Mouse (Mus musculus) thymus, postnatal 36 days (tissue): ENCODE measurements around the gene Amy2a2.
"Not testable (repeated sequence)": the region's sequence is repeated elsewhere in the genome, so short reads cannot be mapped to it uniquely, and the experiment has no call there.

Experiments used
- DNase-seq, 2 experiments: peaks; one replicate each; pipeline ENCODE4 v3.0.0; 2022; ENCODE audit warnings: mixed read lengths in 2 of 2

The Amy2a2 gene

DNA sequence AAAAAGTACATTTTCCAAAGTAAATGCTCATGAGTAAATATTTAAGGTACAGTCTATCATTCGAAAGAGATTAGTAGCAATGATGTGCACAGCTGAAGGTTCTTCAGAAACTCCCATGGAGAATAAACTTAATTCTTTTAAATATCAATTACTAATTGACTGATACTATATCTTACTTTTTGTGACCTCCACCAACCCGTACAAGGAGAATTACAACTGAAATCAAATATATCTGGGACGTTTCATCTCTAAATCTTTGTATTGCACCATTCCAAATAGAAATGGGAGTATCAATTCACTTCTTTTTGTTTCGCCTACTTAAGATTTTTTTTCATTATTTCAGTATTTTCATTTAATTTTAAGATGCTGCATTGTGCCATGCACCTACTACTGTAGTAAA lies at the start of gene Amy2a2:
TSS of gene Amy2a2 (minus strand) at position 101 of the 400 bp plus-strand sequence.
- DNase-seq: not testable (repeated sequence)

DNA sequence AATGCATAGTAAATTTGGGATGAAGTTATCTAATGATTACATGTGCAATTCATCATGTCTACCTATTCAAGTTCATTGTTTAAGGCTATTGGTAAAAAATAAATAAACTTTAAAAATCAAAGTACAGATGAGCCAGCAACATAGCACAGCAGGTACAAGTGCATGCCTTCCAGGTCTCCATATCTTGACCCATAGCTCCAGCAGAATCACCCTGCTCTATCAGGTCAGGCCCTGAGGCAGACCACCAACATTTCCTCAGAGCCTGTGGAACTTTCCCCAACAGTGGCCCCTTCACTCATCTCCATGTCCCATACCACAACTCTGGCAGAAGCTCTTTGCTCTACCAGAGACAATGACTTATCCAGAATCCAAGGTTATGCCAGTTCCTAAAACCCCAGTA lies 11.0 kb downstream of the Amy2a2 start:
- DNase-seq: not testable (repeated sequence)

DNA sequence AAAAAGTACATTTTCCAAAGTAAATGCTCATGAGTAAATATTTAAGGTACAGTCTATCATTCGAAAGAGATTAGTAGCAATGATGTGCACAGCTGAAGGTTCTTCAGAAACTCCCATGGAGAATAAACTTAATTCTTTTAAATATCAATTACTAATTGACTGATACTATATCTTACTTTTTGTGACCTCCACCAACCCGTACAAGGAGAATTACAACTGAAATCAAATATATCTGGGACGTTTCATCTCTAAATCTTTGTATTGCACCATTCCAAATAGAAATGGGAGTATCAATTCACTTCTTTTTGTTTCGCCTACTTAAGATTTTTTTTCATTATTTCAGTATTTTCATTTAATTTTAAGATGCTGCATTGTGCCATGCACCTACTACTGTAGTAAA lies 32.5 kb downstream of the Amy2a2 start, which contains the start of gene Amy2a3:
TSS of gene Amy2a3 (minus strand) at position 101 of the 400 bp plus-strand sequence.
- not testable (repeated sequence) for DNase-seq

DNA sequence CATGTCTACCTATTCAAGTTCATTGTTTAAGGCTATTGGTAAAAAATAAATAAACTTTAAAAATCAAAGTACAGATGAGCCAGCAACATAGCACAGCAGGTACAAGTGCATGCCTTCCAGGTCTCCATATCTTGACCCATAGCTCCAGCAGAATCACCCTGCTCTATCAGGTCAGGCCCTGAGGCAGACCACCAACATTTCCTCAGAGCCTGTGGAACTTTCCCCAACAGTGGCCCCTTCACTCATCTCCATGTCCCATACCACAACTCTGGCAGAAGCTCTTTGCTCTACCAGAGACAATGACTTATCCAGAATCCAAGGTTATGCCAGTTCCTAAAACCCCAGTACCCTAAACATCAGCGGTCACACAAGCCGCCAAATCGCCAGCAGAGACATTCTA lies 43.5 kb downstream of the Amy2a2 start:
- not testable (repeated sequence) for DNase-seq
